Comparison of ENCODE assay signal across 1 mouse cellular context in the genomic region with DNA sequence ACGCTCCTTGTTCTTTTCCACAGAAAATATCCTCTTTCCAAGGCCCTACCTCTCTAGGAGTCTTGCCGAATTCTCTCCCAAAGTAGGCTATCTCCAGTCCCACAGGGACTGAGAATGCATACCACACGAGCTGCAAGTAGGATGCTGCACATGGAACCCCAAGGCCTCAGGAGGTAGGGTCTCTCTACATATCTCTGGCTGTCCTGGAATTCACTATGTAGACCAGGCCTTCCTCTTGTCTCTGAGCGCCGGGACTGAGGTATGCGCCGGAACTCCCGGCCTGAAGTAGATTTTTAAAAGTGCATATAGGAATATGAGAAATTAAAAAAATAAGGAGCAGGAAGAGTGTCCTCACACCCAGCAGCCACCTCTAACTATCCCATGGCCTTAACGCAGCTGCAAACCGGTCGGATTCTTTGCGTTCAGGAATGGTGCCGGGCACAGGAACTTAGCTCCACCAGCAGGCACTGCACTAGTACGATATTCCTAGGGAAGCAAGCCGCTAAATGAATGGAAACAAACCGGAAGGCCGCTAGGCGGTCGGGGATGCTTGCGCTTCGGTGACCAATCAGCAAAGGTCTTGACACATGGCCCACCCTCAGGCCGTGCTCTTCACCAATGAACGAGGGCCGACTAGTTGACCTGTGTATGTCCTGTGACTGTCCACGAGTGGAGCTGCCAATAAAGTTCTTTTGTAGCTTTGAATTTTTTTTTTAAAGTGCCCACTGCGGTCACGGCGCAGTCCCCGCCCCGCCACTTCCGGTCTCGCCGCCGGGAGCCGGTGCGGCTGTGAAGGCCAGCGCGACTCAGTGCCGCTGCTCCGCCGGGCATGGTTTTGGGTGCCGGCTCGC.
A peak's percentile ranks its signal among the peaks of the same experiment; 100 is the strongest.
TF ChIP-seq lines count a peak whose summit lies in the region.

TSS of gene Ube2f (plus strand) at position 741 of the 851 bp plus-strand sequence.

TF ChIP-seq in myocyte, 11 proteins besides CTCF, POLR2A, EP300 and RAD21 (continued from another document):
- TF ChIP-seq E2F4 (IDR thresholded peaks at IDR 0.05; ENCODE audit: insufficient read depth) (no peak), TCF3 (IDR thresholded peaks at IDR 0.05; ENCODE audit: insufficient read length, low read depth) (peak; percentile 3), REST (IDR thresholded peaks at IDR 0.05; ENCODE audit: insufficient read depth, insufficient read length) (no peak), POLR2AphosphoS2 (IDR thresholded peaks at IDR 0.05; ENCODE audit: insufficient read length, low read depth) (peak; percentile 96), MAX (IDR thresholded peaks at IDR 0.05; ENCODE audit: low read depth) (no peak)
TF ChIP-seq in myocyte: peak in this region for 5.
